Mouse (Mus musculus): ENCODE measurements around the gene Rnf144a.
"Not testable (repeated sequence)": the region's sequence is repeated elsewhere in the genome, so short reads cannot be mapped to it uniquely, and the experiment has no call there.

Rnf144a gene

DNA sequence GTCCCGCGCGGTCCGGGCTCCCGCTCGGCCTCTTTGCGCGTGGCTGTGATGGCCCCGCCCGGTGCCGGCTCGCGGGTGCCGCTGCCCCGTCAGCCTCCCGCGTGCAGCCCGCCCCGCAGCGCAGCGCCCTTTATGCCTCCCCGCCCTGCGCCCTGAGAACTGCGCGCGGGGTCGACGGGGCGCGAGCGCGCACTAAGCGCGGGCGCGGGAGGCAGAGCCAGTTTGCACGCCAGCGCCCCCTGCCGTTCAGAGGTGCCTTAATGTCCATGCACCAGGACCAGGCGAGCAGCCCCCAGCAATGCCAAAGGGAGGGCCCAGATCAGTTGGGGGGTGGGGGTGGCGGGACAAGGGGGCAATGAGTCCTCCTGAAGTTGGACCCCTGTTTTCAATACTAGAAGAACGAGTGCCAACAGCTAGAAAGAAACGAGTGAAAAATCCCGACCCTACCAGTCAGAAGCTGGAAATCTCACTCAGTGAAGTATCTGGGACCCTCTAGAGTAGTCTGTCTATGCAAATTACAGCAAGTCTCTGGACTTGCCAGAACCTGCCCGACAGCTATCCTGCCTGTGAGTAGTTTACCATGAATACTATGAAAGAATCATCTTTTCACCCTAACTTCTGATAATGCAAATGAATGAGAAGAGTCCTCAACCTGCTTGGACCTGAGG, at the start of gene Rnf144a:
Gene Rnf144a (minus strand): TSS at position 151 of the 668 bp plus-strand sequence.
- peak; percentile 43 for DNase-seq (ENCODE audit: low read depth, low spot score)

DNA sequence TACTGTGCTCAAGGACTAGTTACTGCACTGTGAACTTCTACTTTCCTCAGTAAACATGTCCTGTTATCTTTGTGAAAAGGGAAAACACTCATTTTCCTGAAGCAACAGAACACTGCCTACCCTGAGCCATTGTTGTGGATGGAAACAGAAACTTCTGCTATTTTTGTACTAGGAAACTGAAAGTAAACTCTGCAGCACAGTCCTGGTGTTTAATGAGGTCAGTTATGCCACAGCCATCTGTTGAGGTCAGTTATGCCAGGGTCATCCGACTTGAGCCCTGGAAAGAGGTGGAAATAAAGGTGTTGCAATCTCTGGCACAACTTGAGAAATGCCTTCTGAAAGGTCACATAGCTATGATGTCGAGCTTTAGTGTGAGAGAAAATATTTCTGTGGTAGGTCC, 45.0 kb upstream of the Rnf144a start:
- DNase-seq (ENCODE audit: low read depth, low spot score) = no peak

DNA sequence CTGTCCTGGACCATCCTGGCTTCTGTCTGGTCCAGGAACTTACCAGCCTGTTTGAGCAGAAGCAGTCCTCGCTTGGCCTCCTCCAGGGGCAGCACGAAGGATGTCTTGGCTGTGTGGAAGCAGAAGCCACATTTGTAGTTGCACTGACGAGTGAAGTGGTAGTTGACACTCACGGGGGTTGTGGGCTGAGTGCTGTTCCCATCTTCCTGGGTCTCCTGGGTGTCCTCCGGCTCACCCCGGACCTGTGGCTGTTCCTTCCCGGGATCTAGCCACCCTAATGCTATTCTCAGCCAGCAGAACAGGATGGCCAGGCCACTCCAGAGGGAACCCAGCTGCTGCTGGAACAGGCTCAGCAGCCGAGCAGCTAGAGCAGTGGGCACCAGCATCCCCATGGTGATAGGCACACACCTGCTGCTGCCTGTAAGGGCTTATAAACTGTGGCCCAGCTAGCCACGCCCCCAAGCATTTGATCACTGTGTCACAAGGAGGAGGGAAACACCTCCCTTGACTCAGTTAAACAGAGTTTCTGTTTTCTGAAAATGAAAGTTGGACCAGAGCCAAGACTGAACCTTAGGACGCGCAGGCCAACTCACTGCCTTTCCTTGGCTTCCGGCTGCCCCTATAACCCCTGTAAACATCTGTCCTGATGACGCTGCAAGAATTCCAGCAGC, 41.1 kb upstream of the Rnf144a start, which contains the start of gene Rsad2:
Gene Rsad2 (minus strand): TSS at position 425 of the 671 bp plus-strand sequence.
- no peak for DNase-seq (ENCODE audit: low read depth, low spot score)

DNA sequence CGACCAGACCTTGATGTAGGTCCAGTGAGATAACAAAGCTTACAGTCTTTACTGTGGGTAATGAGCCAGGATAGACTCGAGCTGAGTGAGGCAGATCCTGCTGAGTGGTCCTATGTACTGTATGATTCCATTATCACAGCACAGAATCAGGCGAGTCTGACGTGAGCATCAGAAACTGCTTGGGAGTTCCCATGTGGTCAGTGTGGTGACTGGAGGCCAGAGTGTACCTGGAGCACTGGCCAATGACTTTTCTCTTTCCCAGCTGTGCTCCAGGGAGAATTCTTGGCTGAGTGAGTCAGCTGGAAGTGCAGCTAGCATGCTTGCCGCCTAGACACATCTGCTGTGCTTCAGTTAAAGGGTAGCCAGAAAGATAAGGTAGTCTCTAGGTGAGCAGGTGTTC, 39.6 kb upstream of the Rnf144a start:
- DNase-seq (ENCODE audit: low read depth, low spot score) = no peak

DNA sequence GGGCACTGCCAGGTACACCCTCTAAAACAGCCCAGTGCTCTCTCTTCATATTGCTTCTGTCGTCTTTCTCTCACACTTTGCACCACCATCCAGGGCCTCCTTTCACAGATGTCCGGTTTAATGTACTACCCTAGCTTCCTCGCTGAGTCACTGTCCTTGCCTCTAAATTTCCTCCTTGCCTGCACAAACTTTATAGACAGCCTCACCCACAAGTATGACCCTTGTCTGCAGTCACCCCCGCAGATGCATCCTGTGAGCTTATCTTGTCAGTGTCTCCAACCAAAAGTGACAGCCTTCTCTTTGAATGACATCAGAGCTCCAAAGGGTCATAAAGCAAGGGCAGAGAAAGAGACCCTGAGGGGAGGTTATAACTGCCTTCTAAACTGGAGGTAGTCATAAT, 37.9 kb upstream of the Rnf144a start:
- DNase-seq (ENCODE audit: low read depth, low spot score) = no peak

DNA sequence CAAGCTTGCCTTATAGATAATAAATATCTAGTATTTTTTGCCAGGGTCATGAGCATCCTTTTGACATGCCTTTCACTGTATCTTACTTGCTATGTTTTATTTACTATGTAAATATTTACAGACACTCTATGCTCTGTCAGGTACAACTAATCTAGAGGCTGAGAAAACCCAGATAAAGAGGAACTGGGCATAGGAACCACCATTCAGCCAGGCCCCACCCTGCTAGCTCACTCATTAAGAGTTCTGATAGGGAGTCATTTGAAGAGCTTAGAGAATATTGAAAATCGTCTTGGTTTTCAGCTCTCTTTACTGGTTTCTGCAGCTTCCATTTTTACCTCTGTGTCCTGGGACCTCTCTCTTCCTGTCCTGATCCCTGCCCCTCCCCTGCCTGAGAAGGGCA, 36.1 kb upstream of the Rnf144a start:
- no peak for DNase-seq (ENCODE audit: low read depth, low spot score)

DNA sequence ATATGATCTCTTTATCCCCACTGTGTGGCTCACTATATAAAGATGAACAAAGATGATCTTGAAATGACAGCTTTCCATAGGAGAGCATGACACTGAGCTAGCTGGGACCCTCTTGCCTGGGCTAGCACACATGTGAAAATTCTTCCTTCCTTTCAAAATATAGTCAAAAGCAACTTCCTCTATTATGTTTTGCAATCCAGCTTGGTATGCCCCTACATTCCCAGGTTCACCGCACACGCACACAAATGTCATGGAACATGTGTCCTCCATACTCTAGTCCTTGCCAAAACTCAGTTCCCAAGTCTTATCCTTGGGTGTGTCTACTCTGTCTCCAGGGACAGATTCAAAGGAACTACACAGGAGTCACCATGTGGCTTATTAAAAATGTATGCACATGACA, 34.4 kb upstream of the Rnf144a start:
- DNase-seq (ENCODE audit: low read depth, low spot score) = no peak

DNA sequence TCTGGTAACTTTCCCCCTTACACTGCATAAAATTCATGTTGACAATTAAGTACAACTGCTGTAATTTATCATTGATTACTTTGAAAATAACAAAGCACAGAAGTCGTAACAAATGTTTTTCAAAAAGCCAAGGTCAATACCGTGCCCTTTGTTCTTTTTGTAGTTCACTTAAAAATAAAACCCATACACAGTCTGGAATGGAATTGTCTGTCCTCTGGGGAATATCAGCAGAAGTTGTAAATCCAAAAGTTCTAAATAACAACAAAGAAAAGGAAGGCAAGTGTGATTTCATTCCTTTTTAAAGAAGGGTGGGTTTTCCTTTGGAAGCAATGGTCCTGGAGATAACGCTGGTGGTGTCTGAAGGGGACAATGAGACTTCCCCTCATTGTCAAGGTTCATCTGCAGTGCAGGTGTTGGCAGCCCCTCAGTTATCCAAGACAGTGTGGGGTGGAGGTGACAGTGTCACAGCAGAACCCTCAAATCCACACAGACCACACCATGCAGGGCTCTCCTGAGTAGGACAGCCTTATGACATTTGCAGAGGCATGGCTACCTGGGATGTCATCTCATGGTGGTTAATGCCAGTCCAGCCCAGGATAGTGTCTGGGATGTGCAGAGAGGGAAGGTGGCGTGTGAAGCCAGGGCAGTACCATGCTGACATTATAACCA, 31.5 kb upstream of the Rnf144a start:
- no peak for DNase-seq (ENCODE audit: low read depth, low spot score)

DNA sequence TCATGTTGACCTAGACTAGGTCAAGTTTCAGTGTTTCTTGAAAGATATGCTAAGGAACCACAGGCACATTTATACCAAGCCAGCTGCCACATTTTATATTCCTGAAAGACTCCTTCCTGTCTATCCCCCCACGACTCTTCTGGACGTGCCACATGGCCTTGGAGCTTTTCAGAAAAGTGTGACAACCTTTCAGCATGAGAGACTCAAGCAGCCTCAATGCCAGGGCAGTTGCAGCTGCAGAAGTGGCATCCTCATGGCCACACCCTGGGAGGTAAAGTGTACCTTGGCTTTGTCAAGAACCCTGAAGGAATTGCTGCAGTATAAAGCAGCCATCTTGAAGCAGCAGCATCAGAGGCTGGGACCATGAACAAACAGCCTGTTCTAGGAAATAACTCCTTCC, 29.5 kb upstream of the Rnf144a start:
- DNase-seq (ENCODE audit: low read depth, low spot score) = no peak

DNA sequence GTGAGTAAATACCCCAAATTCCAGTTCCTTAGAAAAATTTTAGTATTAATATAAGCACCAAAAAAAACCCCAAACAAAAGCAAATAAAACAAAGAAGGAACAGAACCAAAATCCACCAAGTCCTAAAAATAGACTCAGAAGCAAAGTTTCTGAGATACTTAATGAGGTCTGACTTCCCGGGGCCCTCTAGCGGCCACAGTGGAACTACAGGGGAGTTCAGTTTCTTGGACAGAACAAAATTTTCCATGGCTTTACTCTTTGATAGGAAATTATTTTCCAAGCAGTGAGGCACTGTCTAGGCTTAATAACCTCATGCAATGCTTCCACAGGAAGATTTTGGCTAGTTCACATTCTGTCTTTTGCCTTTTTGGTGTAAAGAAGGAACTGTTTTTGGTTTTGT, 29.0 kb upstream of the Rnf144a start:
- DNase-seq (ENCODE audit: low read depth, low spot score) = no peak

DNA sequence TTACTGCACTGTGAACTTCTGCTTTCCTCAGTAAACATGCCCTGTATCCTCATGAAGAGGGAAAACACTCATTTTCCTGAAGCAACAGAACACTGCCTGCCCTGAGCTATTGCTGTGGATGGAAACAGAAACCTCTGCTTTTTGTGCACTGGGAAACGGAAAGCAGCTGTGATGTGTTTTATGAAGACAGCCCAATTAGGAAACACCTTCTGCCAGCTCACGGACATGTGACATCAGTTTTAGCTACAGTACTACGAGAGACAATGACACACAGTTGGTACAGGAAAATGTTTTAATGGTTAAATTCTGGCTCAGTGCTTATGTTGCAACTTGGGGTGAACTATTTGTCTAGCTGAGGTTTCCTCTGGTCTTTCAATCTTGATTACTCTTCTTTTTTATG, 24.3 kb upstream of the Rnf144a start:
- DNase-seq (ENCODE audit: low read depth, low spot score) = no peak

DNA sequence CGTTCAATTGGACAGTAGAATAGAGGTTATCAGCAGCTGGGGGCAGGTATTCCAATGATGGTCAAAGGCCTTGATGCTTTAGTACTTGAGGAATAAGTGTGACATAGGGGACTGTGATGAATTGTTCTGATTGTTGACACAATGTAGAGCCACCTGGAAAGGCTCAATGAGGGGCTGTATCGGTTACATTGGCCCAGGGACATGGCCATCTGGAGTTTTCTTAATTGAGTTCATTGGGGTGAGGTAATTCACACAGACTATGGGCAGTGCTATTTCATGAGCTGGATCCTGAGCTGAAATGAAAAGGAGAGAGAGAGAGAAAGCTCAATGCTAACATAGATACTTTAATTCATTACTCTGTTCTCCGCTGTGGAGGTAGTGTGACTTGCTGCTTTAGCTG, 22.9 kb upstream of the Rnf144a start:
- DNase-seq (ENCODE audit: low read depth, low spot score) = no peak

DNA sequence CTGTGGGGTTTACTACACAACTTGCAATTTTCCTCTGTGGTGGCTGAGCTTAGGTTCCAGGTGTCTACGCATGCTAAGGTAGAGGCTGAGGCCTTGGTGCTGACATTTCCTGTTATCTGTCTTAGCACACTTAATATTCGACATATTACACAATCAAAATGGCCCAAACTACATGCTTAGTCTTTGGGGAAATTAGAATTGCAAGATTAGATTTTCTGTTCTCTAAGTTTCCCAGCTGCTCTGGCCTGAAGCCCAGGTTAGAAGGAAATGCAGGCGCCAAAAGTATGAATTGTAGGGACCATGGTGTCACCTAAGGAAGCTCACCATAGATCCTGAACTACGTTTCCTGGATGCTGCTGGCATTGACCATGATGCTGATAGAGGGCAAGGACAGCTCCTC, 21.3 kb upstream of the Rnf144a start:
- DNase-seq (ENCODE audit: low read depth, low spot score) = no peak

DNA sequence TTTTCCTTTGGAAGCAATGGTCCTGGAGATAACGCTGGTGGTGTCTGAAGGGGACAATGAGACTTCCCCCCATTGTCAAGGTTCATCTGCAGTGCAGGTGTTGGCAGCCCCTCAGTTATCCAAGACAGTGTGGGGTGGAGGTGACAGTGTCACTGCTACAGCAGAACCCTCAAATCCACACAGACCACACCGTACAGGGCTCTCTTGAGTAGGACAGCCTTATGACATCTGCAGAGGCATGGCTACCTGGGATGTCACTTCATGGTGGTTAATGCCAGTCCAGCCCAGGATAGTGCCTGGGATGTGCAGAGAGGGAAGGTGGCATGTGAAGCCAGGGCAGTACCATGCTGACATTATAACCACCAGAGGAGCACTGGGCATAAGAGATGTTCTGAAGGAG, 13.7 kb upstream of the Rnf144a start:
- not testable (repeated sequence) for DNase-seq (ENCODE audit: low read depth, low spot score)

DNA sequence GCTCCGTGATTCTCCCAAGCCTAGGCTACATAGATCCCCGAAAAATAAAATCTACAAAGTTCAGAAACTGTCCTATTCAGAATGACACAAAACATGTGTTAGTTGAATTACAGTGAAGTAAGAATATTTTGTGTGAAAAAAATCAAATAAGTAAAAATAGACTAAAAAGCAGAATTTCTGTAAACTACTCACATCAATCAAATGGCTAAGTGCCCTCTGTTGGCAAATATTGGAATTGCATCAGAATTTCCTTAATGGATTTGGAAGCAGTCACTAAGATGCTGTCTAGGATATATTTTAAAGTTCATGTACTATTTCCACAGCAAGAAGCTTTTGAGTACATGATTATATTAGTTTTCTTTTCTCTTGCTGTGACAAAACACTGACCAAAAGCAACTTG, 9.8 kb upstream of the Rnf144a start:
- no peak for DNase-seq (ENCODE audit: low read depth, low spot score)

DNA sequence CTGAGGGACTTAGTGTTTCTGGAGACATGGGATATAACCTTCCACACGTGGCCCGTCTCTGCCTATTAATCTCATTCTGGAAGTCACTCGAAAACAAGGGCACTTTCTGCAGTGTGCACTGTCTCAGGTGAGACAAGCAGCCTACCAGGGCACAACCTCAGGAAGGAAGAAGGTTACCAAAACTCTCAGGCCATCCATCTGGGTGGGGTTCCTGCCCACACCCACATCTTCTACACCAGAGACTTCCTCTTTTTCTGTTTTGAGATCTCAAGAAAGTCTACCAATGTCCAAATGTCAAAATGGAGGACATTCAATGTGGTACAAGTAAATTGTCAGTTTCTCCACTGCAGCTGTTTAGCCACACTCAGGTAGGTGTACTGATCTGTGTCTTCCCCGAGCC, 3.3 kb upstream of the Rnf144a start:
- DNase-seq (ENCODE audit: low read depth, low spot score) = no peak

DNA sequence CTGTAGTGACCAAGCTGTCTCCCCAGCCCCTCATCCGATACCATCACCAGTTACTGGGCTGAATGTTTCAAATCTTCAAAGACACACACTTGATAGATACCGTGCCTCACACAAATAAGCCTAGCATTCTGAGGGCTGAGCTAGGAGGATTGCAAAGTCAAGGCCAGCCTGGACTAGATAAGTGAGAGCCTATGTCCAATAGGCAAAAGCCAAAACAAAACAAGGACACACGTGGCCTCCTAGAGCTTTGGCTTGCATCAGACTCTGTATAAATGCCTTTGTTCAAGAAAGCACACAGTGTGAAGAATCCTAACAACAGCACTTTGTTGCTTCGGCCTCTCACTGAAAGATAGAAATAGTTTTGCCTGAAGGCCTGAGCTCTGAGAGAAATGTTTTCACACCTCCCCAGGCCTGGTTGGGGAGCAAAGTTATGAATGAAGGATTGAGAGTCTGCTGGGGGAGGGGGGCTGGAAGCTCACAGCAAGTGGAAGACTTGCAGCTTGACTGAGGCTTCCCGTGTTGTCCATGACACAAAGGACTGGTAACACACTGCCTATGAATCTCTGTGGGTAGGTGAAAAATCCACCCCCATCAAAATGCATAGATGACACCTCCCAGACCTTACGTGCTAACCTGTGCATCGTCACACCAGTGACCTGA, 1.7 kb upstream of the Rnf144a start:
- DNase-seq (ENCODE audit: low read depth, low spot score) = no peak

DNA sequence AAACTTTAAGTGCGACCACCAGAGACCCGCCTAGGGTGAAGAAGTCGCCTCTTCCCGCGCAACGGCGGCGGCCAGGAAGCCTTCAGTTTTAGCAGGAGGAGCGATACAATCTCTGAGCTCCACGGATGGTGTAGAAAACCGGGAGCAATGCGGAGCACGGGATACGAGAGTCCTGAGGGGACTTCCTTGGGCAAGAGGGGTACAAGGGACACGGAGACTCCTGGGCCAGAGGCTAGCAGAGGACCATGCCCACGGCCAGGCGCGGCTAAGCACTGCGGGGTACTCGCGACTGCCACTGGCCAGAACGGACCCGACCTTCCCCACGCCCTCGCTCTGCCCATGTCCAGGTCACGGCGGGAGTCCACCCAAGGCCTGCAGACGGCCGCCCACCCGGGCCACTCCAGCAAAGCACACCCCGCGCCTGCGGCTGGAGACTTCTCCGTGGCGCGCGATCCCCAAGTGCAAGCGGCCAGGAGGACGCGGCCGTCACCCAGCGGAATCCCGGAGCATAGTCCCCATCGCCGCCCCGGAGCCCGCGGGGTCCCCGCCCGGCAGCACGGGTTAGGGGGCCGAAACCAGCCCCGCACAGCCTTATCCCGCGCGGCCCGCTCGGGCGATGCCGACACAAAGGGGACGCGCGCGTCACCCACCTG, 477 bp downstream of the Rnf144a start:
- DNase-seq (ENCODE audit: low read depth, low spot score) = no peak

DNA sequence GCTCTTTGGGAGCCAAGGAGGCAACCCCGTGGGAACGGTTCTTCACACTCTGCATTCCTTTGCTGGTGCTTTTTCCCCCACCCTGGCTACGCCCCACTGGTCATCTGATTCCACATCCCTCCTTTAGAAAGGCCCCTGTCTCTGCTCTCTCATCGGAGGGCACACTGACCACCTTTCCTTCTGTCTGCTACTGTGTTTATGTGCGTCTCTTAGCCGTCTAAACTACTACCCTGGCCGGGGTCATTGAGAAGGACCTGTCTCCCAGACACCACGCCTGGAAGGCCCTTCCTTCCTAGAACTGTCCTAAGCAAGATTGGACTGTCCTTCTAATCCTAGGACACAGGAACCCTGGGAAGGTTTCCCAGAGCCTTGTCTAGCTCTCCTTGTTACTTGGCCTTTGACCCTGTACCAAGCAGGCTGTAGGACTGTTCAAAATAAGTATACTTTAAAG, 1.1 kb downstream of the Rnf144a start:
- no peak for DNase-seq (ENCODE audit: low read depth, low spot score)

DNA sequence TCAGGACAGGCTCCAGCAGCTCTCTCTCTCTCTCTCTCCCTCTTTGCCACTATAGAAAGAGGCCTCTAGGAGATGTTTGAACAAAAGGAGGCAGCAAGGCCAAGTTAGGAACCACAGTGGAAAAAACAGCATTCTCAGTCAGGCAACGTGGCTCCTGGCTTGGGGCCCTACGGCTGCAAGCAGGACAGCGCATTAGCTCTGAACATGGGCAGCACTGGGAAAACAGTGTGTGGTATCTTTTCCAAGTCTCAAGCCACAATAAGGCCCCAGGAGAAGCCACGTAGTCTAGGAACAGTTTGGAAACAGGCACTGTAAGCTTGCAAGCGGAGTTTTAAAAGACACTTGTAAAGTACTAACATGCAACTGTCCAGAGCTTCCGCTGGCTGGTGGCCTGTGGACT, 2.3 kb downstream of the Rnf144a start:
- DNase-seq (ENCODE audit: low read depth, low spot score) = no peak

DNA sequence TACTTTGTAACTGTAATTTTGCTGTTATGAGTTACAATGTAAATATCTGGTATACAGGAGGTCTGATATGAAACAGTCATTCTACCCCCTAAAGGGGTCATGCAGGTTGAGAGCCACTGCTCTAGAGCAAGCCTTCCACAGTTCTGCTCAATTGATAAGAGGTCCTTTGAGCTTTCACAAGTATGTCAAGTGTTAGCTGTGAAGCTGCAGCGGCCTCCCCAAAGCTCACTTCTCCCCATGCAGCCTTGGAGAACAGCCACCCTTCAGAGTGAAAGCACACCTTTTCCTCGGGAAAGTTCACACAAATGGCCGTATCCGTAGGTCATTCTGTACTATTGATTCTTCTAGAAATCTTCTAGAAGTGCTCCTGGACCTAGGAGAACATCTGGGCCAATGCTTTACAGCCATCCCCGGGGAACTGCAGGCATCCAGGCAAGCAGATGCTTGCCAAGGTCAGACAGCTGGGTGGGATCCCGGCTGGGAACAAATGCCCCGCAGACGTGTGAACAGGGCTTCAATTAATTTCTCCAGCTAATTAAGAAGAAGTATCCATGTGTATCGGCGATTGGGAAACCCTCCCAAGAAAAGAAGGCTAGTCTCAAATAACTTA, 3.1 kb downstream of the Rnf144a start:
- DNase-seq (ENCODE audit: low read depth, low spot score) = no peak
